Mouse (Mus musculus) urinary bladder, postnatal 10 days (tissue): ENCODE data around the gene Yod1.

ENCODE experiments used
- DNase-seq: peaks from one replicate; pipeline ENCODE4 v3.0.0; 2022; ENCODE audit warnings: low spot score

The Yod1 gene

GRCm38 (mm10) chr1:130732706-130733658, 15.9 kb downstream of the Yod1 start:
- DNase-seq: no peak

- no peak for DNase-seq
Observed at GRCm38 (mm10) chr1:130733671-130734070, 16.5 kb downstream of the Yod1 start.

GRCm38 (mm10) chr1:130734452-130734851, 17.3 kb downstream of the Yod1 start:
- no peak for DNase-seq

GRCm38 (mm10) chr1:130734852-130735251, 17.7 kb downstream of the Yod1 start:
- no peak for DNase-seq

- no peak for DNase-seq
Observed at GRCm38 (mm10) chr1:130737411-130737881, 20.3 kb downstream of the Yod1 start.

- DNase-seq: no peak
Observed at GRCm38 (mm10) chr1:130737916-130738315, 20.8 kb downstream of the Yod1 start.

- DNase-seq: no peak
Observed at GRCm38 (mm10) chr1:130738551-130739106, 21.5 kb downstream of the Yod1 start.

- no peak for DNase-seq
Observed at GRCm38 (mm10) chr1:130739636-130740035, 22.5 kb downstream of the Yod1 start.

GRCm38 (mm10) chr1:130740227-130740648, 23.1 kb downstream of the Yod1 start:
- no peak for DNase-seq

- no peak for DNase-seq
Observed at GRCm38 (mm10) chr1:130740781-130741720, 23.9 kb downstream of the Yod1 start.

- no peak for DNase-seq
Observed at GRCm38 (mm10) chr1:130742201-130742600, 25.1 kb downstream of the Yod1 start.

GRCm38 (mm10) chr1:130743775-130744174, 26.6 kb downstream of the Yod1 start:
- no peak for DNase-seq

GRCm38 (mm10) chr1:130744217-130744616, 27.1 kb downstream of the Yod1 start:
- no peak for DNase-seq

- DNase-seq: no peak
Observed at GRCm38 (mm10) chr1:130744961-130745360, 27.8 kb downstream of the Yod1 start.

- DNase-seq: no peak
Observed at GRCm38 (mm10) chr1:130745591-130745990, 28.5 kb downstream of the Yod1 start.

- no peak for DNase-seq
Observed at GRCm38 (mm10) chr1:130746819-130747218, 29.7 kb downstream of the Yod1 start.

- no peak for DNase-seq
Observed at GRCm38 (mm10) chr1:130759689-130760088, 42.6 kb downstream of the Yod1 start.

GRCm38 (mm10) chr1:130761597-130761996, 44.5 kb downstream of the Yod1 start:
- DNase-seq: no peak

GRCm38 (mm10) chr1:130762045-130762760, 45.1 kb downstream of the Yod1 start:
- DNase-seq: no peak

- no peak for DNase-seq
Observed at GRCm38 (mm10) chr1:130764027-130764461, 46.9 kb downstream of the Yod1 start.

GRCm38 (mm10) chr1:130767066-130767465, 49.9 kb downstream of the Yod1 start:
- DNase-seq: no peak
